Mouse (Mus musculus) layer of hippocampus, postnatal 36 days (tissue): ENCODE data around the gene Pde4d. TPM values are rescaled to one million over a fixed set of nuclear protein-coding genes. Genes with fewer than 3 reads are reported as not detected.

ENCODE experiments used
- DNase-seq, 2 experiments: peaks; one replicate each; pipeline ENCODE4 v3.0.0; 2022
- total RNA-seq, 2 experiments: library from RNA; stranded (reverse); gene quantifications; 2 replicates each; pipeline ENCODE4 v1.2.3; 2021

Gene Pde4d
- total RNA-seq, 2 experiments from 2014 or later = 69.7 to 69.8 TPM

DNA sequence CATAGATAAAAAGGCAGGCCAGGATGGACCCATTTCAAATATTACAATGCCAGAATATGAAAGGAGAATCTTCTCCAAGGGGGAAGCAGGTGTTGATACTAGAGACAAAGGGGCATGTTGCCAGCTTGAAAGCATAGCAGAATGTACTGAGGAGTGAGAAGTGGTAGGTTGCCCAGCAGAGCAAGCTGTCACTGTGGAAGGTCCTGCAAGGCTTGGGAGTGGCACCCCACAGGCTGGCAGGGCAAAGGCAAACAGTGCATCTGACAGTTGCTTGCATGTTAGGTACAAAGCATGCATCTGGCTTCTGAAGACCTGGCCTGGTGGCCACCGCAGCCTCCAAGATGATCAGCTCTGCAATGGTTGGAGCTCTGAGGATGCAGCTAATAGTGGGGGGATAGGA lies 384.4 kb downstream of the Pde4d start:
- DNase-seq = no peak

DNA sequence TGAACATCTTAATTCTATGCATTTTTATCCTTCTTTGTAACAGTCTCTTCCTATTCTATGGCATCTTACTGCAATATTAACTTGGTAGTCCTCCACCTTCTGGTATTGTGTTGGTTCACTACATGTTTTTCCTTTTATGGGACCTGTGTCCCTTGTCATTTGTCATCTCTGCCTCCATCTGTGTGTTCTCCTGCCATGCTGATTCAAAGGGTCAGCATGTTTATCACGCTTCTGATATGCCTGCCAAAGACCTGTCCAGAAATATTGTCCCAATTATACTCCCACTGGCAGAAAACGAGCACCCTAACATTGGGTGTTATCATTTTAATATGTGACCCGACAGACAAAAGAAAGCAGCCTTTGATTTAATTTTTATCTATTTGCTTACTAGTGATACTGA lies 386.6 kb downstream of the Pde4d start:
- DNase-seq = no peak

DNA sequence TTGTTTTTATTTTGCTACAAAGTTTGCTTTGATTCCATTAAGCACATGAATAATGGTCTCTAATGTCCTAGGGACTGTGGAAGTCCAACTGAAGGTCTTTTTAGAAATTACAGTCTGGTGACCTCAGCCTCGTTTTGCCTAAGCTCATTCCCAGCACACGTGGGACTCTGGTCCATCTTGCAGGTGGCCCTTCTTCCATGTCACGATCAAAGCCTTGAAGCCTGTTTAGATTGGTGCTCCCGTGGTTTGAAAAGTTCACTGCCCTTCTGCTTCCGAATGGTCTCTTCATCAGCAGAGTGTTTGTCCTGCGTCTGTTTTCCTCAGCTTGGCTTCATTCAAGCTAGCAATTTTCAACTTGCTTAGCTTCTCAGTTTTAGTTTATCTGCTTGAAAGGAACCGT lies 389.4 kb downstream of the Pde4d start:
- DNase-seq = no peak

DNA sequence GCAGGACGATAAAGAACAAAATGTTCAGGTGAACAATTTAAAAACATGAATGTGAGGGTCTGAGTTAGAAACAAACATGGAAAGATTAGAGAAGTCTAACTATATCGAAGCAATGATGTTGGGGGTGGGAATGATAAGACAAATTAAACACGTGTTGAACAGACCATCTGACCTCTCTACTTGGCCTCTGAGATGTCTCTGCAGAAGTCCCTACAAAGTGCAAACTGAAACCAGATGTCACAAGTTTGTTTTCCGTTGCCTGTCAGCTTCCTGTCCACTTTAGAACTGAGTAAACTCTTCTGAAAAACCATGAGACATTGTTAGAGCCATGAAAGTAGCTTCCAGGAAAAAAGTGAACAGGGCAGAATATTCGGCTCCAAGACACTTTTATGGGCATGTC lies 404.3 kb downstream of the Pde4d start:
- DNase-seq = no peak

DNA sequence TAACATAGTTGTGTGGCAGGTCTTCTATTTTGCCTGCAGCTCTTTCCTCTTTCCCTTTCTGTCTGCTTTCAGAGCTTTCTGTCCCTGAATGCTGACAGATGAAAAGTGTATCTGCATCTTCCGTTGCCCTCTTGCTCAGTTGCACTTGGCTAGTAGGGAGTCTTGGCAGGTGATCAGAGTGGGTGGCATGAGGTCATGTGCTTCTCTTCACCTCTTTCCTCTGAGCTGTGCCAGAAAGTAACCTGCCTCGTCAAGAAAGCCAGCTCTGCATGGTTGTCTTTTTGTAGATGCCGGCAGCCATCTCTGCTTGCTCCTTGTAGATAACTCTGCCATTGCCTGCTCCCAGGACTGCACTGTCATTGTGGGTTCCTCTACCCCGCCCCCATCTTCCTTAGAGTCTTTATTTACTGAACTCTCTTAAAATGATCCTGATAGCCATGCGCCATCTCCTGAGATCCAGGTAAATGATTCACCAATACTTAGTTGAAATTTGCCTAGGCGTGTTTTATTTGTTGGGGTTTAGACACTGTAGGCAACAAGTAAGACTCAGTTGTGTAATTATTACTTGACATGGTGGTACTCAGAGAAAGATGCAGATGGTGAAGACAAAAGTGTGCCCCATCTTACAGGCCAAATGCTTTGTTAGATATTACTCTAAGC lies 407.2 kb downstream of the Pde4d start:
- DNase-seq = no peak

DNA sequence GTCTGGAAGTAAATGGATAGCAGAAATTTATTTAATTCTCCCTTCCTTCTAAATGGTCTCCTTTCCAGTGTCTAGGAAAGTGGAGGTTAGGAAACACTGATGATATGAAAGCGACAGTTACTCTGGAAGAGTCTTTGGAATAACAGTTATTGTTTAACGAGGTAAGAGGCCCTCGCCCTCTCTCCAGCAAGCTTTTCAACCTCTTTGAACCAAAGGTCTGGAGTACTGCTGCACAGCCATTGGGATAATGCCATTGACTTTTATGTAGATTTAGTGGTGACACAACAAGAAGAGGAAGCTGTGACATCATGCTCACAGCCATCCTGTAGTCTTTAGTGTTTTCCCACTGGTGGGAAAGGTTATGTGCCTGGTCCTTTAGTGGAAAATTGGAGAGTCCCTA lies 409.6 kb downstream of the Pde4d start:
- DNase-seq = no peak

DNA sequence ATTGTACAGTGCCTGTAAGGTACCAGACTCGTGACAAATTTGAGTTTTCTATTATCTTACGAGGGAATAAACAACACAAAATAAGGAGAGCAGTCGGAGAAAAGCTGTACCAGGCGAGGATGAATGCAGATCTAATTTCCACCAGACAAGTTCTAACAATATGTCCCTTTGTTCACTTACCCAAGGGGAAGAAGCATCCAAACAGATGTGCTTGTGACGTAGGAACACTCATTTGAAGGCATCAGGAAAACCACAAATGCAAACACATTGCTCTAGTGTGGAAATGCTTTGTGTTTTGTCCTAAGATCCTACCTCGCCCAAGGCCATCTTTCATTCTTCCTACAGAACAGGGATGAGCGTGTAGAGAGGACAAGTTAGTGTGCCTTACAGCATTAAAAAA lies 411.0 kb downstream of the Pde4d start:
- DNase-seq = no peak

DNA sequence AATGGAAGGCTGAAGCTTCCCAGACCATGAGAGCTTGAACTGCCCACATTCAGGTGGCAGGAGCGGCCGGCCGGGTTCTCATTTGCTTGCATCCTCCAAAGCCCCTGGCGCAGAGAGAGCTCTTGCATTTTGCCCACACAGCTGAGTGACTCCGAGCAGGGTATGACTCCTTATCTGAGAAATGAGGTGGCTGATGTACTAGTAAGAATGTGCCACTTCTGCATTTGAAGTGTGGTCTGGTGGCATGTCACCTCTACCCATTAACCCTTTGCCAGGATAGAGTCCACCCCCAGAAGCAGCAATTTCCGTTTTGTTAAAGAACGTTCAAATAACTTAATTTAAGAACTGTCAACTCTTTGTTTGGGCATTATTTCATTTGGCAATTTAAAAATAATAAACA lies 412.0 kb downstream of the Pde4d start:
- DNase-seq = no peak

DNA sequence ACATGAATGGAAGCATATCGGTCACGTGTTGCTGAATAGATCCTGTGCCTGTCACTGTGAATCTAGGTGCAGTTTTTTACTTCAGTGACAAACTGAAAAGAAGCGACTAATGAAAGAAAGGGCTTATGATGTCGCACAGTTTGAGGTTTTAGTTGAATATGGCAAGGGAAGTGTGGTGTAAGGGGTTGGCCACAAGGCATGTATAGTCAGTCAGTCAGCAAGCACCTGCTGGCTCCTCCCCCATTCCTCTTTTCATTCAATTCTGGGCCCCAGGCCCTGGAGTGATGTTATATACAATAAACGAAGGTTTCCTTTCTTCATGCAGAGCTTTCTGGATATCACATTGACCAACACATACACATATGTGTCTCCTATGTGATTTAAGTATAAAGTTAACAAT lies 412.4 kb downstream of the Pde4d start:
- DNase-seq = no peak

DNA sequence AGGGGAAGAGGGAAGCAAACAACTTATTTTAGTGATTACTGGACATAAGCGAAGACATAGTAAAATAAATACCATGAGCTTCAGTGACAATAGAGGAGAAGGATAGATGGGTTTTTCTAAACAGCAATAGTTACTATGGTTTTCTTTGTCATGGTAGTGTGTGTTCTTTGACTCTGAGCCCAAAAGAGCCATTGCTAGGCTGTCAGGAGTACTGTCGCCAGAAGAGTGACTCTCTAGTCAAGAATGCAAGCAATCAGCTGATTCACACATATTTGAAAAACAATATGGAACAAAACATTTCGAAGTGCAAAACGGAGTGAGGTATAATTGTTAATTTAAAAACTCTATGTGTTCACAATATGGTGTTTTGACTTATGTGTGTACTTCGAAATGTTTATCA lies 450.4 kb downstream of the Pde4d start:
- no peak for DNase-seq

DNA sequence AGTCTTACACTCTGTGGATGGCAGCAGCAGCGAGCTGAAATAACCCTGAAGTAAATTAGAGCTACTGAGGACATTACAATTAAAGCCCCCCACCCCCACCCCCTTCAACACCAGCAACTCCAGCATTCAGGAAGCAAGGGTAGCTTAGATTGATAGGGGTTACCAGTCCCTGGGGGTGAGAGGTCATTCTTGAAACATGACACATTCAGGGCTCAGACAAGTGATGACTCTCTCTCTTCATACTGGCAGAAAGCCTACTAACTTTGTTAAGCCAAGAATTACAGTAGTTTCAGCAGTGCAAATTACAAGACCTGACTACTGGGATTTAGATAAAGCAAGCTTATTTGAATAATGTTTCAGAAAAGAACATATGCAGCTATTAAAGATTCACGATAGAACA lies 455.4 kb downstream of the Pde4d start:
- no peak for DNase-seq

DNA sequence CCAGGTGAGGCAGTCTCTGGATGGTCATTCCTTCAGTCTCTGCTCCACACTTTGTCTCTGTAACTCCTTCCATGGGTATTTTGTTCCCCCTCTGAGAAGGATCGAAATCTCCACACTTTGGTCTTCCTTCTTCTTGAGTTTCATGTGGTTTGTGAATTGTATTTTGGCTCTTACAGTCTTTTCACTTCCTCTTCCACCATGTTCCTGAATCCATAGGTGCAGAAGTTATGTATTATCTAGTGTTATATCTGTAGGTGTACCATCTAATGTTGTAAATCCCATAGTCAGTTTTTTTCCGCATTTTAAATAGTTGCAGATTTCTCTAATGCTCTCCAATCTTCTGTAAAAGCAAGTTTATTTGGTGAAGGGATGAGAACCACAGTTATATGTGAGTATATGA lies 459.4 kb downstream of the Pde4d start:
- DNase-seq = no peak

DNA sequence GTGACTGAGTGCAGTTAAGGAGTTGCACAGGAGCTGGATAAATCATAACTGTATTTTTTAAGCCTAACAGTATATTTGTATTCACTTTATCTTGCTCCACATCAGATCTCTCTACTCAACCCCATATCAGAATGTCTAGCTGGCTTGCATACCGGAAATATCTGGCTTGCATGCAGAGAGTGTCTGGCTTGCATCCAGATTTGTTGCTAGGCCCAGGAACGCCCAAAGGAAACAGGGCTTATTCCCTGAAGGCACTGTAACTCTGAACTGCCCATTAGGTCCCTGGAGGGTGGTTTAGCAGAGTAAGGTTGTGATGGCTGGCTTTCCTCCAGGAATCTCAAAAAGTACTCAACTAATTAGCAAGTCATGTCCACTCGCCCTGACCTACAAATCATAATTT lies 464.9 kb downstream of the Pde4d start:
- DNase-seq = no peak

DNA sequence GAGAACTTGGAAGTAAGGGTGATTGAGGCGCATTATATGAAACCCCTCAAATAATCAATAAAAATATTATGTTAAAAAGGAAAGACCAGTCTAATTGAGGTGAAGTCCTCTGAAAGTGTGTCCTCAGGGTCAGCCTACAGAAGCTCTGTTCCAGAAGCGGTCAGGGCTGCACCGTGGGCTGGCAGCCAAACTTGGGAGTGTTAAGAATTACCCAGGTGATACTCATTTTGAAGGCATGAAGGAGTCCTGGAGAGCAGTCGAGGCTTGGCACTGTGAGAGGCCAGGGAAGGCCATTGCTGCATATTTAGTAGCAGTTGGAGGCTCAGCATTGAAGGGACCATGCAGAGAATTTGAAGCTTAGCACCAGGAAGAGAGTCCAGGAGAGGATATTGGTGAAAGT lies 471.4 kb downstream of the Pde4d start:
- no peak for DNase-seq

DNA sequence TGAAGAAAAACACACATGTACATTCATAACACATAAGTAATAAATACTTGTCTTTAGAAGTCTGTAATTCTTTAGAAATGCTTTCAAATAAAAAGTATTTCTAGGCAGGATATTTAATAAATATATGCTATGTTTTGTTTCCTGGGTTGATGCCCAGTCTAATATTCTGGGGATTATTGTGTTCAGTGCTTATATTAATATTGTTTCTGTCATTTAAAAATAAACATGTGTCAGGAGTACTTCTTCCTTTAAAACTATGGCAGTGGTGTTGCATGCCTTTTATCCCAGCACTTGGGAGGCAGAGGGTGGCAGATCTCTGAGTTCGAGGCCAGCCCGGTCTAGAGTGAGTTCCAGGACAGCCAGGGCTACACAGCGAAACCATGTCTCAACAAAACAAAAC lies 485.1 kb downstream of the Pde4d start:
- DNase-seq = no peak

DNA sequence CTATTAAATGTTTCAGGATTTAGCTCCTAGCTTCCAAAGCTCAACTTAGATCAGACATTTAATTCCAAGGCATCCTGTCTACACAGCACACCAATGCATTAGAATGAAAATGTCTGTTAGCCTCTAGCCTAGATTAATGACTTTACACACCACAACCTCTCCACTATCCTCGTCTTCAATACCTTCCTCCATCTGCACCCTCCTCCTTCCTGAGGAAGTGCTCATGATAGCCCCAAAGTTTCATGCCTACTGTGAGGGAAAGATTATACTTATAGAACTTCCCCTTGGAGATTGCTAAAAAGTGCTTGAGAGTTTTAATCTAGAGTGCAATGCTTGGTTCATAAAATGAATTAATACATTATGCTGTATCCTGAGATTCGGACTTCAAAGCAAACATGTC lies 487.5 kb downstream of the Pde4d start:
- DNase-seq = no peak

DNA sequence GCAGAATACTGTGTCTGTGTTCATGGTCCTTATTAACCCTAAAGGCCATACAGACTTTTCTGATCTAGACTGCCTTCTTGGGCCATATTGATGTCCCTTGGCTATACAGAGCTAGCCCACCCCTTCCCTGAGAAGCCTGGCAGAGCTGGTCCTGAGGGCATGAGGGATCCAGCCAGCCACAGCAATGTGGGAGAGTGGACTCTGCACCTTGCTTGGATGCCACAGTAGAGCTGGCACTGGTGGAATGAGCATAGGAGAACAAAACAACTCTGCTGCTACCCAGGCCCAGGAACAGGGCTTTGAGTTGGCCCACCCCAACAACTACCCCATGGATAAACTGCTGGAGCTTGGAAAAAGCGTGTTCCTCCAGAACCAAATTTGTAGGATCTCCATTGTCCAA lies 503.2 kb downstream of the Pde4d start:
- DNase-seq = no peak

DNA sequence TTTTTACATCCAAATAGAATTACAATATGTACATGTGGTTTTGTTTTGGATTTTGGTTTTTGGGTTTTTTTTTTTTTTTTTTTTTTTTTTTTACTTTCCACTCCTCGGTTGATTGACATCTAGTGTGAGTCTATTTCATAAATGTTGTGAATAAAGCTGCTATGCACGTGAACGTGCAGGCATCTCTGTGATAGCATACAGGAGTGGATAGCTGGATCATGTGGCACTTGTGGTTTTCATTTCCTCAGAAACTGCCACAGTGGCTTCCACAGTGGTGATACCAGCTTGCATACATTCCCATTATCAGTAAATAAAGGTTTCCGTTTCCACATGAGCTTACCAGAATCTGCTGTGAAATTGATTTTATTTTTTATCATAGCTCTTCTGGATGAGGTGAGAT lies 506.3 kb downstream of the Pde4d start:
- DNase-seq = no peak

DNA sequence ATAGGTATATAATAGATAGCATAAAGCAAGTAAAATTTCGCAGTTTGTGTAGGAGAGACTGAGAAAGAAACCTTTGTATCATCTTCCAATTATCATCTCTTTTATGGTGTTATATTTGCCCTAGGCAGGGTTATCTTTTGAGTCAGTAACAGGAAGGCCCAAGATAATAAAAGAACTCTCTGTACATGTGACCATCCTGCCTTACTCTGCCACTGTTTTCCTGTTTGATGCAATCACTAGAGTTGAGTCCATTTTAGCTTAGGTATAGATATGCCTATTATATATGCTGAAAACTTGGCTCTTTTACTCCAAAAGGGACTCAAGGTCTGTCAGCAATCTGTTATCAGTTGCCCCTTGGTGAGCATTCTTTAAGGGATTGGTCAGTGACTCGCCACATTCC lies 514.3 kb downstream of the Pde4d start:
- no peak for DNase-seq

DNA sequence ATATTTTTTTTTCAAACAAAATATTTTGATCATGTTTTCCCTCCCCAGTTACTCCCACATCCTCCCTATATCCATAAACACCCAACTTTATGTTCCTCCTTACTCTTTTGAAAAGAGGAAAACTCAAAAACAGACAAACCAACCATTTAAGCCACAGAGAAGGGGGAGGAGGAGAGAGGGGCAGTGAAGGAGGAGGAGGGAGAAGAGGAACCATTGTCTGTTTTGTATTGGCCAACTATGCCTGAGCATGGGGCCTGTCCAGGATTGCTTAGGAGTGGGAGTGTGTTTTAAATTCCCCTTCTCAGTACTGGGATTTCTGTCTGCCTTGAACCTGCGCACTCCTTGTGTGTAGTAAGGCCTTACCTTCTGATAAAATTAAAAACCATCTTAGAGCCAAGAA lies 531.4 kb downstream of the Pde4d start:
- no peak for DNase-seq

DNA sequence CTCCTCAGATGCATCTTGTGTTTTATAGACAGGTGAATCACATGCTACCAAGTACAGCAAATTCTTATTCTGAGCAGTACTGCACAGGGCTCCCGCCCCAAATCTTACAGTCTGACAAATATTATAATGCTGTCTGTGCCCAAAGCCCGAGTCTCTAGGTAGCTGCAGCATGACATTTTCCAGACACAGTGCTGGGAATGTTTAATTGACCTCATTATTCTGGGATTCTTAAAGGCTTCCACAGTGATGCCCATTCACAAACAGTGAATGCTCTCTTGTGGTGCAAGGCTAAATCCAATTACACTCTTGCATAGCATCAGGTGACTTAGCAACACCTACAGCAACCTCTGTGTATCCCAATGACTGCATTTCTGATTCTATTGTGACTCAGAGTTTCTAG lies 549.0 kb downstream of the Pde4d start:
- no peak for DNase-seq

DNA sequence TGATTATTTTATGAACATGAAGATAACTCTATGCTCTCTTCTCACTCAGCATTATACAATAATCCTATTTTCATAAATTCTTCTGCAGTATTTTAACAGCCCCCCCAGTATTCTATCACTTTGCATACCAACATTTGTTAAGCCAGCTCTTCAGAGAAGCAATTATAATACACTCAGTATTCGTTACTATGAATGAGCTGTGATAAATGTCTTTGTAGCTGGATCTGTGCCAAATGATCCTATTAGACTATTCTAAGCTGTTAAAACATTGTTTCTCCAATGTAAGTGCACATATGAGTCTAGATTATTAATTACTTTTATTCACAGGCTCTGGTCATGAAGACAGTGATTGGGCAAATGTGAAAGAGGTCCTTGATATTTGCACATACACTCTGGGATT lies 575.0 kb downstream of the Pde4d start:
- no peak for DNase-seq

DNA sequence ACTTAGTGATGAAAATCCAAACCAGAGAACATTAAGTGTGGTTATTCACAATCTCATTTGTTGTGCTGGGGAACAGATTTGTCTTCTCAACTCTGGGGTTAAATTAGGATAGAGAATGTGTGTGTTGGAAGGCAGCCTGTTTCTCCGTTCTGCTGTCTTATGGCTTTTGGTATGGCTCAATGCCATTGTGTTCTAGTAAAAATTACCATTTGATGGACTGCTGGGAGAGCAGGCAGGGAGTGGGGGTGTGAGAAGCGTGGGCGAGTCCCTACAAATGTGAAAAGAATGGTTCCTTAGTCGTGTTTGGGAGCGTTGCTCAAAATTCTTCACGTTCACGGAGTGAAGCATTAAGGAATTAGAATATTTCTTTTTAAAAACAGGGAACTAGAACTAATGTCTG lies 597.4 kb downstream of the Pde4d start:
- peak; percentile 66 to 67 for DNase-seq

DNA sequence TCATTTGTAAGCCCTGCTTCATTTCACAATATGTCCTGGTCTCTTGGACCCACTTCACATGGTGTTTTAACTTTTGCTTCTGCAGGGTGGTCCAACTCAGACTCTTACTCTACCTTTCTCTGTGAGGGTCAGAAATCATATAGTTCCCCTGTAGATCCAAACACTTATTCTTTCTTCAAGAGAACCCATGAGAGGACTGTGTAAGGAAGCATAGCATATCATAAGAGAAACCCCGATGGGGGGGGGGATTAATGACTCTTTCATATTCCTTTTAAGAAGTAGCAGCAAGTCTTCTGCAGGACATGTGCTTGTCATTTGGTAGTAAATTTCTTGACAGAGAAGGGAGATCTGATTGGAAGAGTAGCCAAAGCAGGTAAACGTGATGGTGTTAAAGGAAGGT lies 603.1 kb downstream of the Pde4d start:
- DNase-seq = no peak

DNA sequence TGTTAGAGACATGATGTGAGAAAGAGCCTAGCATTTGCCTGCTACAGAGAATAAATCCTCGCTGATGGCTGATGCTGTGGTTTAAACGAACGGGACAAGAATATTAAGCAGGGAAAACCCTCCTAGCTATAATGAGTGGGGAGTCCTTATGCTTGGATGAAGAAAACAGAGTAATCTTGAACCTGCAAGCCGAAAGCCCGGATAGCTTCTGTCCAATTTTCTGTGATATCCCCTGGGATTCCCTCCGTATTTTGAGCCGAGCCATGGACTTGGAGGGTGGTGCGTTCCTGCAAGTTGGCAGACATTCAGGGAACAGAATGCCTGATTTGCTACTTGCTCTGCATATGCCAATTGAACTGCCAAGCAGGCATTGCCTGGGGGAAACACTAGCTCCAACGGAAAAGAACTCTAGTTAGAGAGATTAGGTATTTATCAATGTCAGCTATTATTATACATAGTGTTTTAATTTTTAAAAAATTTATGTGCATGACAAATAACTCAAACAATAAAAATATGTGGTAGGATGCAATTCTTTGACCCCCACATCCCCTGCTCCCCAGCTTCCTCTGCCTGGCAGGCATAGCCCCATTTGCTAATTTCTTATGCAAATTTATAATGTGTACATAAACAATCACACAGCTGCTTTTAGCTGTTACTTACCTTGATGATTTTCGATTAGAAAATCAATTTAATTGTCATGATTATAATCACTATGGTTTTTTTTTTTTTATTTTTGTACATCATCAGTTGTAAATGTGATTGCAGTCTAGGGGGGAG lies 603.7 kb downstream of the Pde4d start:
- peak; percentile 73 to 75 for DNase-seq
